Mouse (Mus musculus) spleen, adult 2 months (tissue): ENCODE results near the gene Gzmm. TPM values are rescaled to one million over a fixed set of nuclear protein-coding genes. Genes with fewer than 3 reads are reported as not detected.
A peak's percentile ranks its signal among the peaks of the same experiment; 100 is the strongest.

ENCODE experiments used
- DNase-seq, 2 experiments: peaks; one replicate each; pipeline versions ENCODE4 v3.0.0 to v3.0.0-alpha.2; 2012 to 2021; ENCODE audit warnings: low spot score in 2 of 2, low read depth in 1 of 2
- H3K27ac ChIP-seq: fragments of 200-500 bp; 2 replicates; pipeline ENCODE4 v1.5.1; 2012; ENCODE audit warnings: low read length, inconsistent platforms; ENCODE audit not compliant: insufficient read depth
- H3K27me3 ChIP-seq: fragments of 200-500 bp; 2 replicates; pipeline ENCODE4 v1.6.1; 2012; ENCODE audit warnings: mild to moderate bottlenecking, moderate library complexity, low read length, inconsistent platforms; ENCODE audit not compliant: control insufficient read depth, insufficient read depth
- H3K36me3 ChIP-seq: fragments of 200-500 bp; 2 replicates; pipeline ENCODE4 v1.6.1; 2012; ENCODE audit warnings: mild to moderate bottlenecking, low read length, inconsistent platforms; ENCODE audit not compliant: control insufficient read depth, insufficient read depth
- H3K4me1 ChIP-seq: fragments of 200-500 bp; 2 replicates; pipeline ENCODE4 v1.6.1; 2011; ENCODE audit warnings: inconsistent platforms; ENCODE audit not compliant: control insufficient read depth, insufficient read depth, insufficient read length
- H3K4me3 ChIP-seq: fragments of 200-500 bp; 2 replicates; pipeline ENCODE4 v1.5.1; 2011; ENCODE audit warnings: mild to moderate bottlenecking, inconsistent platforms; ENCODE audit not compliant: insufficient read depth, insufficient read length; ENCODE audit errors: extremely low read depth
- CTCF ChIP-seq: fragments of 200-500 bp; IDR thresholded peaks from 2 replicates; pipeline ENCODE4 v1.5.1; 2011; ENCODE audit warnings: mild to moderate bottlenecking, inconsistent platforms; ENCODE audit not compliant: insufficient read depth, insufficient read length, insufficient replicate concordance; ENCODE audit errors: extremely low read depth
- POLR2A ChIP-seq: fragments of 200-500 bp; IDR thresholded peaks from 2 replicates; pipeline ENCODE4 v1.6.1; 2011; ENCODE audit warnings: low read depth, low read length, inconsistent platforms
- WGBS: fragments of 180-500 bp; shearing (Covaris S2); methylation state at CpG from one replicate; pipeline ENCODE4 v1.1.7; 2018; 5-methylcytosine and 5-hydroxymethylcytosine counted together
- polyA plus RNA-seq: library from polyadenylated mRNA; depleted of rRNA; stranded (reverse); fragments of >200 nt; gene quantifications from 2 replicates; pipeline ENCODE4 v1.2.3, GENCODE M21; 2012; rRNA removed

Gzmm gene
- polyA plus RNA-seq: 1.7 and 1.8 TPM in 2 replicates

DNA sequence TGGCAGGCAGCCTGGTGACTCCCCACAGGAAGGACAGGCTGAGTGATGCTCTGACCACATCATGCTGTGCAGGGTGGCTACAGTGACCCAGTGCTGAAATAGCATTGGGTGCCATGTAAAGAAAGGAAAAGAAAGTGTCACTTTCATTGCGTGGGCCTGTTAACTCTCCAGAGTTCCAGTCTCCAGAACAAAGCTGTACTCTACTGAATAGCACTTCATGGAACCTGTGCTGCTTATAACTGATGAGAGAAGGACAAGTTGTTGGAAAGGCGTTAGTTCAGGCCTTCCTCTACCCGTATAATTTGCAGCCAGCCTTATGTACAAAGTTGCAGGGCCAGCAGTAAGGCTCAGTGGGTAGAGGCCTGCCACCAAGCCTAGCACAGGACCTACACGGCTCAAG lies at the start of gene Gzmm:
TSS of gene Gzmm (plus strand) at position 301 of the 400 bp plus-strand sequence.
- H3K4me1 ChIP-seq: peaks cover 3% of the 10 kb centered on the region; the same call in 1 of the 2 replicates
- no peak for DNase-seq
- no peaks in the 10 kb centered on the region for H3K27me3 ChIP-seq
- no peak for TF ChIP-seq POLR2A
- no peak for TF ChIP-seq CTCF
- peaks cover 31% of the 10 kb centered on the region for H3K36me3 ChIP-seq
- WGBS: 84% methylated on average over 4 of the region's 4 CpGs
- H3K27ac ChIP-seq: no peak within 1 kb of the TSS
- no peak within 1 kb of the TSS for H3K4me3 ChIP-seq

DNA sequence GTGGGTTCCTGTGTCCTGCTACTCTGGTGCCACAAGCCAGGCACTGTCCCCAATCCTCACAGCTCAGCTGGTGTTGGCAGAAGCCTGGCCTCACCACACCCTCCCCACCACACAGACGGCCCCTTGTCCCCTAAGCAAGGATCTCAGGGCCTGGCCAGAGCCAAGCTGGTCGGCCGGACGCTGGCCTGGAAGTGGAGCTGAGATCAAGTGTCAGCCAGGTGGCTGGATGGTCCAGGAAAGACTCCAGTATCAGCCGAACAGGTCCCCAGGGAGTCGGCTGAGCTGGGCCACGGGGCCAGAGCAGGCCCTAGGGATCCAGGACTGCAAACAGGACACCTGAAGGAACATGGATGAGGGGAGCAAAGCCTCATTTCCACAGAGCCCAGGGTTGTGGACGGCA lies 43.1 kb upstream of the Gzmm start, which contains the start of gene Odf3l2:
TSS of gene Odf3l2 (minus strand) at position 28 of the 400 bp plus-strand sequence.
- no peaks in the 10 kb centered on the region for H3K36me3 ChIP-seq
- WGBS: 83% methylated on average over 8 of the region's 8 CpGs
- no peak for DNase-seq
- H3K27me3 ChIP-seq: no peaks in the 10 kb centered on the region
- H3K4me3 ChIP-seq: no peak within 1 kb of the TSS
- TF ChIP-seq CTCF: no peak
- TF ChIP-seq POLR2A: no peak
- no peak within 1 kb of the TSS for H3K27ac ChIP-seq
- no peaks in the 10 kb centered on the region for H3K4me1 ChIP-seq

DNA sequence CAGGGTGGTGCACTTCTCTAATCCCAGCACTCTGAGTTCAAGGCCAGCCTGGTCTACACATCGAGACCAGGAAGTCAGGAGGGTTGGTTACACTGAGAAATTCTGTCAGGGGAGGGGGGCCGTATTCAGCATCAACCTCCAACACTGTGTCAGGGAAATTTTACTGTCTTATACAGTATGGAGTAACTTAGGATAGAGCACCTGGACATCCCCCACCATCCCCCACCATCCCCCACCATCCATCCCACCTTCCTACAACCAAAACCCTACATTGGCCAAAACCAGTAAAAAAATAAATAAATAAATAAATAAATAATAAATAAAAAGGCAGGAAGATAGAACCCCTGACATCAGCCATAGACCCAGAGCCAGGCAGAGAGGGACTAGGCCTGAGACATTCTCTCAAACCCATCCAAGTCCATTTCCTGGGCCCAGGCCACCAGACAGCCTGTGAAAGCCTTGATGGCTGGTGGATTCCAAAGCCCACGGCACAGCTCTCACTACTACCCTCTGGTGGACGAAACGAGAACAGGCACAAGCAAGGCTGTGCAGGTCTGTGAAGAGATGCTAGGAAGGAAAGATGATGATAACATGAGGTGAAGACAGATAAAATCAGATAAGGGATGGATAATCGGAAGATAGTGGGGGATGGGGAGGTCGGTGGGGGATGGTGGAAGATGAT lies 39.6 kb upstream of the Gzmm start:
- TF ChIP-seq CTCF: peak; percentile 77; the same call in 1 of the 2 replicates
- TF ChIP-seq POLR2A: no peak
- no peaks in the 10 kb centered on the region for H3K27me3 ChIP-seq
- 24% methylated on average over 7 of the region's 7 CpGs for WGBS

DNA sequence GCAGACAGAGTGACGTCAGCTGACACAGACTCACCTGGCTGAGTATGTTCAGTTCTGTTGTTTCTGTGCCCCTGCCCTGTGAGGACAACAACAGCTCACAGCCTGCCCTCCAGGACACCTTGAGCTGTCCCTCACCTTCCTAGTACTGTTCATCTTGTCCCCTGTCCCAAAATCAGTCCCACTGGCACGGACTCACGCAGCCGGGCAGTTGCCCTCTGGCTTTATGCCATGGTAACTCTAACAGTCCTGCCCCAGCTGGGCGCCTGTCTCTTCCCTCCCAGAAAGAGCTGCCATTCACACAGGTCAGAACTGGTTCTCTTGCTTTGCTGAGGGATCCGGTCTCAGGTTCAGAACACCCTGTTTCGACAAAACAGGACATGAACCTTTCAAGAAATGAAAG lies 36.0 kb upstream of the Gzmm start:
- WGBS: 81% methylated on average over 7 of the region's 7 CpGs
- no peaks in the 10 kb centered on the region for H3K36me3 ChIP-seq

More for the DNA sequence above, 39.6 kb upstream of the Gzmm start:
- Histone ChIP-seq H3K4me1 (no peaks in the 10 kb centered on the region), H3K4me3 (no peak overlapping the region), H3K36me3 (no peaks in the 10 kb centered on the region), H3K27ac (no peak overlapping the region)
- peak; percentile 30 to 49 for DNase-seq

DNA sequence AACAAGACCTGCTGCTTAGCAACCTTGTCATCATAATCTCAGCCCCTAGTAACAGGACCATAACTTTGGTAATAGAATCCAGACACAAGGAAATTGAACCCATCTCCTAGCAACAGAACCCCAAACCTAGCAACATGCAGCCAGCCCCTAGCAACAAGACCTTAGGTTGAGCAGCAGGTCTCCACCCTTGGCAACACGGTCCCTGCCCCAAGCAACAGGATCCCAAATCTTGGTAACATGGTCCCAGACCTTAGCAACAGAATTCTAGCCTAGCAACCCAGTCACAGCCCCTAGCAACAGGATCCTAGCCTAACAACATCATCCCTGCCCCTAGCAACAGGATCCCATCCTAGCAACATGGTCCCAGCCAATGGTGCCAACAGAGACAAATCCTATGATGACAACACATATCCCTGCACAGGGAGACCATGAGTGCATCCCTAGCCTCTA lies 33.8 kb upstream of the Gzmm start:
- Histone ChIP-seq H3K36me3 (no peaks in the 10 kb centered on the region), H3K27me3 (no peaks in the 10 kb centered on the region), H3K27ac (no peak overlapping the region), H3K4me3 (no peak overlapping the region), H3K4me1 (no peaks in the 10 kb centered on the region)
- TF ChIP-seq CTCF (no peak), POLR2A (no peak)
- no peak for DNase-seq
- 58% methylated on average over 1 of the region's 1 CpGs for WGBS

More for the DNA sequence above, 36.0 kb upstream of the Gzmm start:
- Histone ChIP-seq H3K27ac (no peak overlapping the region), H3K4me1 (no peaks in the 10 kb centered on the region), H3K27me3 (no peaks in the 10 kb centered on the region), H3K4me3 (no peak overlapping the region)
- no peak for DNase-seq
- TF ChIP-seq POLR2A: no peak
- no peak for TF ChIP-seq CTCF

DNA sequence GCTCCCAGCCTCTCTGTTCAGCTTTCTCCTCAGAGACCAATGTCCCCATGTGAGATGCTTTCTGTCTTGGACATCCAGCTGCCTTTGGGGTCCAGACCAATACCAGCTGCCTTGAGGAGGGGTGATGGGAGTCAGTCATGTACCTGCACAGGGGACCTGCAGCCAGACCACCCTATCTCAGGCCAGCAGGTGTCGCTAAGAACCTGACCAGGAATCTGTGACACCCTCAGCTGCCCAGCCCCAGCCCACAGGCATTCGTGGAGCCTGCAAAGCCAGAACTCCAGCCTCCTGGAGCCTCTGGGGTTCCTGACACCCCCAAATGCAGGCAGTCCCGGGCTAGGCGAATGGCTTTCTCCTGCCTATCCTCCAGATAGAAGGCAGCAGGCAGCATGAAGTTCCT lies 30.0 kb upstream of the Gzmm start:
- Histone ChIP-seq H3K4me3 (no peak overlapping the region), H3K4me1 (no peaks in the 10 kb centered on the region), H3K27me3 (no peaks in the 10 kb centered on the region), H3K36me3 (no peaks in the 10 kb centered on the region), H3K27ac (no peak overlapping the region)
- WGBS: 37% methylated on average over 4 of the region's 4 CpGs
- no peak for DNase-seq
- TF ChIP-seq POLR2A: no peak
- no peak for TF ChIP-seq CTCF

DNA sequence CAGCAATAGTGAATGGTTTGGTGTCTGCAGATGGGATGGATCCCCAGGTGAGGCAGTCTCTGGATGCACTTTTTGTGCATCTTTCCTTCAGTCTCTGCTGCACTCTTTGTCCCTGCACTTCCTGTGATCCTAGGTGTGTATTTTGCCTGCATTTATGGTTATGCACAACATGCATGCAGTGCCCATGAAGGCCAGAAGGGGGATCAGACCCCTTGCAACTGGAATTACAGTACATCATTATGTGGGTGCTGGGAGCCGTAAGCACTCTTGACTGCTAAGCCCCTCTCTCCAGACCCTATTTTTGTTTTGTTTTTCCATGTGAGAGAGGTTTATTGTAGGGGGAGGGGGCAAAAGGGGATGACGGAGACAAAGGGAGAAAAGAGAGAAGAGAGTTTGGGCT lies 28.5 kb upstream of the Gzmm start:
- H3K36me3 ChIP-seq: no peaks in the 10 kb centered on the region
- WGBS: 86% methylated on average over 2 of the region's 2 CpGs
- DNase-seq: no peak
- H3K4me1 ChIP-seq: no peaks in the 10 kb centered on the region
- no peak overlapping the region for H3K4me3 ChIP-seq
- no peaks in the 10 kb centered on the region for H3K27me3 ChIP-seq
- no peak for TF ChIP-seq CTCF
- H3K27ac ChIP-seq: no peak overlapping the region
